Mouse (Mus musculus) cerebellum, adult 9-10 months (tissue): ENCODE data around the gene 4933427D14Rik.

Experiments
- DNase-seq: peaks from one replicate; pipeline ENCODE4 v3.0.0; 2022

The 4933427D14Rik gene

GRCm38 (mm10) chr11:72136231-72136982 lies 70.9 kb downstream of the 4933427D14Rik start:
- DNase-seq: no peak

- peak; percentile 77 for DNase-seq
These were observed 71.7 kb downstream of the 4933427D14Rik start, which contains the start of gene Pitpnm3 for GRCm38 (mm10) chr11:72135383-72136158. TSS of gene Pitpnm3 (minus strand) at chr11:72135778.

GRCm38 (mm10) chr11:72134536-72135382 lies 72.5 kb downstream of the 4933427D14Rik start:
- peak; percentile 73 for DNase-seq

GRCm38 (mm10) chr11:72133075-72133474 lies 74.2 kb downstream of the 4933427D14Rik start:
- peak; percentile 57 for DNase-seq

- DNase-seq: peak; percentile 84
These were observed 75.0 kb downstream of the 4933427D14Rik start for GRCm38 (mm10) chr11:72132266-72132665.

GRCm38 (mm10) chr11:72131697-72132096 lies 75.6 kb downstream of the 4933427D14Rik start:
- peak; percentile 60 for DNase-seq

GRCm38 (mm10) chr11:72130905-72131304 lies 76.4 kb downstream of the 4933427D14Rik start:
- peak; percentile 58 for DNase-seq

- DNase-seq: no peak
These were observed 76.8 kb downstream of the 4933427D14Rik start for GRCm38 (mm10) chr11:72130472-72130871.

GRCm38 (mm10) chr11:72130021-72130420 lies 77.2 kb downstream of the 4933427D14Rik start:
- peak; percentile 89 for DNase-seq

- DNase-seq: peak; percentile 68
These were observed 78.0 kb downstream of the 4933427D14Rik start for GRCm38 (mm10) chr11:72129032-72129894.

GRCm38 (mm10) chr11:72127450-72128189 lies 79.6 kb downstream of the 4933427D14Rik start:
- peak; percentile 57 for DNase-seq

GRCm38 (mm10) chr11:72125781-72126180 lies 81.5 kb downstream of the 4933427D14Rik start:
- DNase-seq: peak; percentile 87

GRCm38 (mm10) chr11:72123531-72123930 lies 83.7 kb downstream of the 4933427D14Rik start:
- DNase-seq: no peak

GRCm38 (mm10) chr11:72120354-72120753 lies 86.9 kb downstream of the 4933427D14Rik start:
- DNase-seq: no peak

- no peak for DNase-seq
These were observed 88.6 kb downstream of the 4933427D14Rik start for GRCm38 (mm10) chr11:72118630-72119029.

- no peak for DNase-seq
These were observed 94.0 kb downstream of the 4933427D14Rik start for GRCm38 (mm10) chr11:72113296-72113695.

- no peak for DNase-seq
These were observed 96.5 kb downstream of the 4933427D14Rik start for GRCm38 (mm10) chr11:72110726-72111125.

- peak; percentile 63 for DNase-seq
These were observed 103.0 kb downstream of the 4933427D14Rik start for GRCm38 (mm10) chr11:72104223-72104622.
